9 mouse cellular contexts compared by ENCODE assay signal in the genomic region with DNA sequence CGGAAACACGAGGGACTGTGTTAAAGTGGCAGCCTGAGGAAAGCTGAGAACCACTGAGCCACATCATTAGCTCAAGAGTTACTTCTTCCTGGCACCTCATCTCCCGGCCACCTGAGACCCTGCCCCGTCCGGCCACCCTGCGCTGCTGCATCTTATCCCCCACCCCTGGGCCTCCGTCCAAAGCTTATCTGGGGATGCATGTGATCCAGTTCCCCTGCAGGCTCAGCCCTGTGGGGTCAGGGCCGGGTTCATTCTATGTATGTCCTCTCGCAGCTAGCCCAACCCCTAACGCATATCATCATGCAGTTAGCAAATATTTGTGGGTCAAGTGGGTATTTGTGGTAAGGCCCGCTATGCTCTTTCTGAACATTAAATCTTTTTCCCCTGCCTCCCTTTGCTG. TPM values are rescaled to one million over a fixed set of nuclear protein-coding genes. Genes with fewer than 3 reads are reported as not detected.
DNase-seq lines count a peak whose midpoint lies in the region; ATAC-seq and TF ChIP-seq lines count a peak whose summit lies in the region.
"Had no signal": no experiment of that assay in that cellular context is flagged by ENCODE, and none has a peak within 500 bp of the region (broad histone marks: within the 10 kb centered on the region; RNA-seq: fewer than 3 reads in every experiment).

No protein-coding gene starts in this region.

- H3K4me1 ChIP-seq in lung, embryonic 14.5 days (ENCODE audit: insufficient read depth), result peaks cover 16% of the 10 kb centered on the region
- H3K4me1 ChIP-seq in neural tube, embryonic 15.5 days, result peaks cover 40% of the 10 kb centered on the region

- intact Hi-C loops in heart, postnatal 36 days (cut with DNase I), result loop anchor here (5.0 to 10.0 kb wide), 2 partner anchors 204 to 707 kb away; a partner anchor contains a TSS

- WGBS in lung, embryonic 14.5 days, result 15% methylated on average over 11 of the region's 11 CpGs
- 67% methylated on average over 11 of the region's 11 CpGs for WGBS in neural tube, embryonic 15.5 days

- H3K4me3 ChIP-seq in lung, embryonic 14.5 days (ENCODE audit: low read depth, low read length), result no peak overlapping the region
- H3K4me3 ChIP-seq in neural tube, embryonic 15.5 days (replicated peaks), result no peak overlapping the region
- H3K4me3 ChIP-seq: midbrain, embryonic 12.5 days had no signal

- no peaks in the 10 kb centered on the region for H3K36me3 ChIP-seq in lung, embryonic 14.5 days (ENCODE audit: insufficient read depth)
- H3K36me3 ChIP-seq in neural tube, embryonic 15.5 days, result no peaks in the 10 kb centered on the region; the same call in 1 of the 2 replicates
- H3K36me3 ChIP-seq: midbrain, embryonic 12.5 days had no signal

- H3K9me3 ChIP-seq in lung, embryonic 14.5 days (ENCODE audit: low read depth, low read length), result no peaks in the 10 kb centered on the region
- H3K9me3 ChIP-seq in neural tube, embryonic 15.5 days (replicated peaks), result no peaks in the 10 kb centered on the region
- H3K9me3 ChIP-seq: midbrain, embryonic 12.5 days had no signal

- no peak for ATAC-seq in lung, embryonic 14.5 days (ENCODE audit: insufficient read depth)
- ATAC-seq in neural tube, embryonic 15.5 days (ENCODE audit: low FRiP score), result no peak

- DNase-seq in lung, embryonic 14.5 days, result peak; percentile 47
- no peak for DNase-seq in lung, postnatal 14 days
- DNase-seq in gastrocnemius, postnatal 10 days, result peak; percentile 15
- DNase-seq in heart, postnatal 36 days, result peak; percentile 37 to 43
- no peak for DNase-seq in urinary bladder, postnatal 36 days (ENCODE audit: low spot score in 2 of 2)
- DNase-seq in embryo, embryonic 10 days (ENCODE audit: low spot score), result no peak

- no peaks in the 10 kb centered on the region for H3K27me3 ChIP-seq in lung, embryonic 14.5 days (ENCODE audit: insufficient read depth, low read length)
- H3K27me3 ChIP-seq in neural tube, embryonic 15.5 days (replicated peaks), result no peaks in the 10 kb centered on the region
- H3K27me3 ChIP-seq: midbrain, embryonic 12.5 days had no signal

- no peak for TF ChIP-seq CTCF in lung, embryonic 14.5 days (IDR thresholded peaks at IDR 0.05; ENCODE audit: low read depth)

- peak overlapping the region; percentile 23; the same call in 1 of the 2 replicates for H3K9ac ChIP-seq in lung, embryonic 14.5 days
- 0 out of 2 replicates have a peak overlapping the region, but pooled peaks have one; percentile 23 for H3K9ac ChIP-seq in neural tube, embryonic 15.5 days (replicated peaks)
- H3K9ac ChIP-seq: midbrain, embryonic 12.5 days had no signal

- H3K27ac ChIP-seq in lung, embryonic 14.5 days (ENCODE audit: low read depth), result peak overlapping the region; percentile 48; the same call in 1 of the 2 replicates
- peak overlapping the region; percentile 18; the same call in 1 of the 2 replicates for H3K27ac ChIP-seq in neural tube, embryonic 15.5 days (replicated peaks)
- H3K27ac ChIP-seq: midbrain, embryonic 12.5 days had no signal

- peak overlapping the region; percentile 40 for H3K4me2 ChIP-seq in lung, embryonic 14.5 days
- H3K4me2 ChIP-seq in neural tube, embryonic 15.5 days, result no peak overlapping the region
- H3K4me2 ChIP-seq: midbrain, embryonic 12.5 days had no signal

RNA-seq across cellular contexts. Expression of a gene that starts 4.4 kb away (rescaled TPM):
- 82.2 and 86.2 TPM in 2 replicates for polyA plus RNA-seq in lung, embryonic 14.5 days (2014; fragmentation: Nextera tagmentation; extraction: Ambion mirVana)
- 100 to 1,000 TPM; 407 to 464 TPM for total RNA-seq in gastrocnemius, postnatal 10 days (2021)
- total RNA-seq in heart, postnatal 36 days (2021), result 100 to 1,000 TPM; 766 to 842 TPM
- polyA plus RNA-seq in neural tube, embryonic 15.5 days (2015; fragmentation: Nextera tagmentation; extraction: Ambion mirVana), result 94.9 and 95.7 TPM in 2 replicates

RNA-seq across cellular contexts. Expression of a gene that starts 14.0 kb away (rescaled TPM):
- polyA plus RNA-seq in lung, embryonic 14.5 days (2014; fragmentation: Nextera tagmentation; extraction: Ambion mirVana), result 187 and 196 TPM in 2 replicates
- 10 to 100 TPM; 72.1 to 74.5 TPM for total RNA-seq in gastrocnemius, postnatal 10 days (2021)
- 10 to 100 TPM; 81.3 to 87.3 TPM for total RNA-seq in heart, postnatal 36 days (2021)
- 169 and 174 TPM in 2 replicates for polyA plus RNA-seq in neural tube, embryonic 15.5 days (2015; fragmentation: Nextera tagmentation; extraction: Ambion mirVana)

RNA-seq across cellular contexts. Expression of a gene that starts 21.0 kb away (rescaled TPM):
- not detected in 2 replicates for polyA plus RNA-seq in lung, embryonic 14.5 days (2014; fragmentation: Nextera tagmentation; extraction: Ambion mirVana)
- total RNA-seq in gastrocnemius, postnatal 10 days (2021), result not detected
- not detected for total RNA-seq in heart, postnatal 36 days (2021)
- polyA plus RNA-seq in neural tube, embryonic 15.5 days (2015; fragmentation: Nextera tagmentation; extraction: Ambion mirVana), result not detected in 2 replicates
- total RNA-seq: adrenal gland, postnatal 36 days had no signal
- polyA plus RNA-seq: midbrain, embryonic 12.5 days had no signal

RNA-seq across cellular contexts. Expression of a gene that starts 58.0 kb away (rescaled TPM):
- 31.4 and 33.6 TPM in 2 replicates for polyA plus RNA-seq in lung, embryonic 14.5 days (2014; fragmentation: Nextera tagmentation; extraction: Ambion mirVana)
- 10 to 100 TPM; 15.9 to 18.2 TPM for total RNA-seq in gastrocnemius, postnatal 10 days (2021)
- total RNA-seq in heart, postnatal 36 days (2021), result 10 to 100 TPM in 1 of 2 experiments, 1 to 10 TPM in 1; 7.8 to 12.9 TPM
- polyA plus RNA-seq in neural tube, embryonic 15.5 days (2015; fragmentation: Nextera tagmentation; extraction: Ambion mirVana), result 33.9 and 35.0 TPM in 2 replicates

RNA-seq across cellular contexts. Expression of a gene that starts 59.4 kb away (rescaled TPM):
- polyA plus RNA-seq in lung, embryonic 14.5 days (2014; fragmentation: Nextera tagmentation; extraction: Ambion mirVana), result 5.3 and 6.3 TPM in 2 replicates
- 1 to 10 TPM; 3.1 to 3.2 TPM for total RNA-seq in gastrocnemius, postnatal 10 days (2021)
- 1 to 10 TPM; 2.6 to 3.2 TPM for total RNA-seq in heart, postnatal 36 days (2021)
- polyA plus RNA-seq in neural tube, embryonic 15.5 days (2015; fragmentation: Nextera tagmentation; extraction: Ambion mirVana), result 6.5 and 6.6 TPM in 2 replicates

Comparison
In these comparisons a context has a peak if more than half of its experiments do, and no peak if none do; other contexts are left out.
1. DNase-seq: peak in lung, embryonic 14.5 days (single experiment), gastrocnemius, postnatal 10 days (single experiment) and heart, postnatal 36 days (2 of 2); none in lung, postnatal 14 days (single experiment), urinary bladder, postnatal 36 days (0 of 2) and embryo, embryonic 10 days (single experiment).